Mouse (Mus musculus) cortical plate, adult 2 months (tissue): ENCODE measurements around the gene Hexa.

Experiments
- CTCF ChIP-seq: fragments of 200-500 bp; IDR thresholded peaks from 2 replicates; pipeline ENCODE4 v1.5.1; 2011; ENCODE audit warnings: mild to moderate bottlenecking, control low read depth, low read length; ENCODE audit not compliant: insufficient read depth; ENCODE audit errors: extremely low read depth
- POLR2A ChIP-seq: fragments of 200-500 bp; IDR thresholded peaks from 2 replicates; pipeline ENCODE4 v1.6.1; 2011; ENCODE audit warnings: mild to moderate bottlenecking, low read length, control low read depth; ENCODE audit not compliant: insufficient read depth; ENCODE audit errors: extremely low read depth

- TF ChIP-seq CTCF (no peak), POLR2A (no peak)
Measured at GRCm38 (mm10) chr9:59605967-59606366, 66.6 kb downstream of the Hexa start.
